Mouse (Mus musculus) lung, postnatal 10 days (tissue): ENCODE data around the gene Baiap2.

Experiments
- DNase-seq: peaks from one replicate; pipeline ENCODE4 v3.0.0; 2021

The Baiap2 gene

GRCm38 (mm10) chr11:119981769-119982168 is 39.2 kb downstream of the Baiap2 start:
- DNase-seq = no peak

- no peak for DNase-seq
These were observed 39.7 kb downstream of the Baiap2 start for GRCm38 (mm10) chr11:119982236-119982635.

GRCm38 (mm10) chr11:119983151-119983550 is 40.6 kb downstream of the Baiap2 start:
- no peak for DNase-seq

- no peak for DNase-seq
These were observed 44.3 kb downstream of the Baiap2 start for GRCm38 (mm10) chr11:119986751-119987425.

- no peak for DNase-seq
These were observed 45.3 kb downstream of the Baiap2 start for GRCm38 (mm10) chr11:119987876-119988275.

- no peak for DNase-seq
These were observed 45.8 kb downstream of the Baiap2 start for GRCm38 (mm10) chr11:119988391-119988790.

- peak; percentile 82 for DNase-seq
These were observed 46.6 kb downstream of the Baiap2 start for GRCm38 (mm10) chr11:119989115-119989564.

- DNase-seq = peak; percentile 50
These were observed 48.2 kb downstream of the Baiap2 start for GRCm38 (mm10) chr11:119990658-119991337.

- peak; percentile 94 for DNase-seq
These were observed 48.7 kb downstream of the Baiap2 start for GRCm38 (mm10) chr11:119991338-119991678.

GRCm38 (mm10) chr11:119997351-119997750 is 54.8 kb downstream of the Baiap2 start:
- DNase-seq = no peak

- DNase-seq = no peak
These were observed 59.5 kb downstream of the Baiap2 start for GRCm38 (mm10) chr11:120002041-120002440.

- DNase-seq = no peak
These were observed 60.2 kb downstream of the Baiap2 start for GRCm38 (mm10) chr11:120002634-120003220.

- no peak for DNase-seq
These were observed 63.1 kb downstream of the Baiap2 start for GRCm38 (mm10) chr11:120005434-120006317.

- no peak for DNase-seq
These were observed 65.0 kb downstream of the Baiap2 start for GRCm38 (mm10) chr11:120007496-120008080.

- no peak for DNase-seq
These were observed 65.9 kb downstream of the Baiap2 start for GRCm38 (mm10) chr11:120008501-120008900.

GRCm38 (mm10) chr11:120008956-120009355 is 66.4 kb downstream of the Baiap2 start:
- DNase-seq = no peak

GRCm38 (mm10) chr11:120009937-120010336 is 67.4 kb downstream of the Baiap2 start:
- DNase-seq = no peak

- DNase-seq = no peak
These were observed 68.7 kb downstream of the Baiap2 start for GRCm38 (mm10) chr11:120011114-120011760.

- DNase-seq = peak; percentile 56
These were observed 69.4 kb downstream of the Baiap2 start for GRCm38 (mm10) chr11:120011761-120012560.

- DNase-seq = no peak
These were observed 70.1 kb downstream of the Baiap2 start for GRCm38 (mm10) chr11:120012702-120013101.

GRCm38 (mm10) chr11:120013174-120013711 is 70.7 kb downstream of the Baiap2 start:
- peak; percentile 88 for DNase-seq
